Mouse (Mus musculus): ENCODE measurements at regions not wholly inside any gene's neighbourhood (a gene's known extent, or its start where the extent isn't known, plus 50 kb on each side); places are given as distances from the start of the nearest gene placed in this dataset.

GRCm38 (mm10) chr5:79131443-79132308 is 1723.8 kb upstream of the Igfbp7 start:
- peak; percentile 5 for DNase-seq (ENCODE audit: low spot score)

DNA sequence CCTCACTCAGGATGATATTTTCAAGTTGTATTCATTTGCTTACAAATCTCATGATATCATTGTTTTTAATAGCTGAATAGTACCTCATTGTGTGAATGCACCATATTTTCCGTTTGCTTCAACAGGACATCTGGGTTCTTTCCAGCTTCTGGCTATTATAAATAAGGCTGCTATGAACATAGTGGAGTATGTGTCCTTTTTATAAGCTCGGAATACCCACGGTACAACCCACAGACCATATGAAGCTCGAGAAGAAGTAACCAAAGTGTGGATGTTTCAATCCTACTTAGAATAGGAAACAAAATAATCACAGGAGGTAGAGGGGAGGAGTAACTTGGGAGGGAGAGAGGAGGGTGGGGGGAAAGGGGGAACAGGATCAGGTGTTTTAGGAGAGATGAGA is 1675.3 kb upstream of the Igfbp7 start:
- DNase-seq (ENCODE audit: low spot score): no peak

DNA sequence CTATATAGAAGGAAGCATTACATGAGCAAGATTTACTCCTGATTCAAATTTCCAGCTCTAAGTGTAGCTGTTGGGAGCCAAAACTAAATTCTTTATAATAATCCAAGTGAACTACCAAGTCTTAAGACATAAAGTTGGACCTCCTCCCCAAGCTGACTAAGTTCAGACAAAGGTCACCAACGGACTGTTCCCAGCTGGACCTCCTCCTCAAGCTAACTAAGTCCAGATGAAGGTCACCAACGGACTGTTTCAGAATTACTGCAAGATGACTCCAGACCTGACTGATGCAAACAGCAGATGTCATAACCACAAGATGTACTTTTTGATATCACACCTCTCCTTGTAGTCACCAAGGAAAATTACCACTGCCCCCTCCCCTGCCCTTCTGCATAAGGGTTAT is 1652.0 kb upstream of the Igfbp7 start:
- peak; percentile 50 for DNase-seq (ENCODE audit: low spot score)

All from embryo, embryonic 10.5 days (tissue).